Mouse (Mus musculus): ENCODE data around the gene Gm20807. TPM values are rescaled to one million over a fixed set of nuclear protein-coding genes. Genes with fewer than 3 reads are reported as not detected.
"Not testable (repeated sequence)": the region's sequence is repeated elsewhere in the genome, so short reads cannot be mapped to it uniquely, and the experiment has no call there.

The Gm20807 gene
- total RNA-seq (2021), result not detected
- long read RNA-seq, experiment 1, result 0 reads
- long read RNA-seq, experiment 2, result 0 reads

- DNase-seq, result not testable (repeated sequence)
These were observed at the start of gene Gm20807 for GRCm38 (mm10) chrY:13042591-13042990. Gene Gm20807 (plus strand): TSS chrY:13042891.

Other genes starting within 250 kb of the Gm20807 start
- gene Gm21891, start 90.6 kb downstream of the Gm20807 start, total RNA-seq (2021), result not detected
- not detected for gene Gm21425, start 119.1 kb downstream of the Gm20807 start, total RNA-seq (2021)
- not detected for gene Gm21828, start 181.0 kb downstream of the Gm20807 start, total RNA-seq (2021)
- gene Gm21440, start 209.5 kb downstream of the Gm20807 start, total RNA-seq (2021), result not detected
- gene Gm21454, start 209.6 kb downstream of the Gm20807 start, total RNA-seq (2021), result not detected